Comparison of ENCODE assay signal across 8 mouse cellular contexts in genomic region chr3:69044167-69044591, GRCm38 (mm10). TPM values are rescaled to one million over a fixed set of nuclear protein-coding genes. Genes with fewer than 3 reads are reported as not detected.
A peak's percentile ranks its signal among the peaks of the same experiment; 100 is the strongest.
DNase-seq lines count a peak whose midpoint lies in the region; ATAC-seq and TF ChIP-seq lines count a peak whose summit lies in the region.

No protein-coding gene starts in this region.

- peak overlapping the region; percentile 98 for H3K9ac ChIP-seq in kidney, embryonic 16.5 days (replicated peaks; ENCODE audit: low read length)
- peak overlapping the region; percentile 80 for H3K9ac ChIP-seq in MEL (ENCODE audit: control insufficient read depth, low read depth, low read length, poor library complexity, severe bottlenecking)
- H3K9ac ChIP-seq in intestine, embryonic 15.5 days = peak overlapping the region; percentile 89
- H3K9ac ChIP-seq in midbrain, postnatal 0 days (replicated peaks; ENCODE audit: low read length, poor library complexity, severe bottlenecking) = peak overlapping the region; percentile 72

- H3K4me1 ChIP-seq in kidney, embryonic 16.5 days (ENCODE audit: insufficient read depth, low read length) = peaks cover 30% of the 10 kb centered on the region
- H3K4me1 ChIP-seq in MEL (ENCODE audit: control insufficient read depth in 1 of 2, insufficient read depth in 2 of 2, low read length in 2 of 2) = peaks cover 10 to 17% of the 10 kb centered on the region in 2 experiments
- peaks cover 14% of the 10 kb centered on the region for H3K4me1 ChIP-seq in embryonic fibroblast, embryonic 13.5 days (ENCODE audit: control insufficient read depth, insufficient read depth, low read length)
- no peaks in the 10 kb centered on the region; the same call in 1 of the 2 replicates for H3K4me1 ChIP-seq in intestine, embryonic 15.5 days (replicated peaks)
- H3K4me1 ChIP-seq in midbrain, postnatal 0 days (ENCODE audit: insufficient read depth, low read length) = 0 out of 2 replicates have a peak, but pooled peaks cover 4% of the 10 kb centered on the region

- H3K4me3 ChIP-seq in kidney, embryonic 16.5 days (ENCODE audit: low read length) = peak overlapping the region; percentile 77
- H3K4me3 ChIP-seq in MEL (ENCODE audit: control insufficient read depth in 1 of 2, insufficient read depth in 1 of 2, low read depth in 2 of 2, low read length in 2 of 2) = peak overlapping the region; percentile 83 to 94
- peak overlapping the region; percentile 100 for H3K4me3 ChIP-seq in embryonic fibroblast, embryonic 13.5 days (ENCODE audit: insufficient read depth, low read length)
- H3K4me3 ChIP-seq in intestine, embryonic 15.5 days (replicated peaks) = peak overlapping the region; percentile 85
- peak overlapping the region; percentile 83 for H3K4me3 ChIP-seq in midbrain, postnatal 0 days (ENCODE audit: low read depth, low read length)

- TF ChIP-seq CTCF in MEL (IDR thresholded peaks at IDR 0.05 in 2 of 3, conservative IDR thresholded peaks at IDR 0.05 in 1 of 3; ENCODE audit: control insufficient read depth in 1 of 3, insufficient read depth in 1 of 3, low read depth in 2 of 3, low read length in 3 of 3, poor library complexity in 1 of 3, severe bottlenecking in 1 of 3) = no peak
- no peak for TF ChIP-seq CTCF in embryonic fibroblast, embryonic 13.5 days (IDR thresholded peaks at IDR 0.05; ENCODE audit: borderline replicate concordance, insufficient read depth, low read length)
- no peak for TF ChIP-seq CTCF in midbrain, postnatal 0 days (IDR thresholded peaks at IDR 0.05)

- ATAC-seq in kidney, embryonic 16.5 days (ENCODE audit: low FRiP score, low TSS enrichment) = peak; percentile 63
- ATAC-seq in intestine, embryonic 15.5 days = peak; percentile 72
- ATAC-seq in midbrain, postnatal 0 days (ENCODE audit: low FRiP score) = peak; percentile 66

- H3K4me2 ChIP-seq in kidney, embryonic 16.5 days (replicated peaks; ENCODE audit: low read depth, low read length) = peak overlapping the region; percentile 61
- peak overlapping the region; percentile 50 for H3K4me2 ChIP-seq in intestine, embryonic 15.5 days (replicated peaks)
- H3K4me2 ChIP-seq in midbrain, postnatal 0 days (ENCODE audit: low read depth, low read length, poor library complexity, severe bottlenecking) = peak overlapping the region; percentile 85

- TF ChIP-seq POLR2A in MEL (IDR thresholded peaks at IDR 0.05; ENCODE audit: control insufficient read depth in 1 of 2, insufficient read depth in 1 of 2, low read depth in 1 of 2, low read length in 2 of 2, poor library complexity in 1 of 2) = no peak
- no peak for TF ChIP-seq POLR2A in embryonic fibroblast, embryonic 13.5 days (IDR thresholded peaks at IDR 0.05; ENCODE audit: low read depth, low read length)

- no peak for TF ChIP-seq RAD21 in MEL (IDR thresholded peaks at IDR 0.05; ENCODE audit: low read depth, low read length)

- H3K79me2 ChIP-seq in MEL (ENCODE audit: control insufficient read depth, insufficient read depth, low read length, poor library complexity) = peaks cover 37% of the 10 kb centered on the region

- TF ChIP-seq EP300 in MEL (IDR thresholded peaks at IDR 0.05; ENCODE audit: low read depth in 1 of 2, low read length in 2 of 2) = no peak

- H3K9me3 ChIP-seq in kidney, embryonic 16.5 days (ENCODE audit: low read length) = 0 out of 2 replicates have a peak, but pooled peaks cover 3% of the 10 kb centered on the region
- H3K9me3 ChIP-seq in MEL (replicated peaks; ENCODE audit: insufficient read depth, low read length) = no peaks in the 10 kb centered on the region
- no peaks in the 10 kb centered on the region for H3K9me3 ChIP-seq in intestine, embryonic 15.5 days
- no peaks in the 10 kb centered on the region for H3K9me3 ChIP-seq in midbrain, postnatal 0 days (ENCODE audit: low read length)

- under 1% methylated on average over 35 of the region's 42 CpGs for WGBS in kidney, embryonic 16.5 days
- WGBS in intestine, embryonic 15.5 days = under 1% methylated on average over 40 of the region's 42 CpGs
- under 1% methylated on average over 32 of the region's 42 CpGs for WGBS in midbrain, postnatal 0 days

- no peaks in the 10 kb centered on the region for H3K27me3 ChIP-seq in kidney, embryonic 16.5 days (ENCODE audit: insufficient read depth, low read length)
- H3K27me3 ChIP-seq in MEL (ENCODE audit: control insufficient read depth in 1 of 2, insufficient read depth in 2 of 2, low read length in 2 of 2) = no peaks in the 10 kb centered on the region
- no peaks in the 10 kb centered on the region for H3K27me3 ChIP-seq in intestine, embryonic 15.5 days (replicated peaks)
- H3K27me3 ChIP-seq in midbrain, postnatal 0 days (ENCODE audit: insufficient read depth, low read length) = no peaks in the 10 kb centered on the region

- peak overlapping the region; percentile 95 for H3K27ac ChIP-seq in kidney, embryonic 16.5 days (ENCODE audit: low read length)
- peak overlapping the region; percentile 56 for H3K27ac ChIP-seq in MEL (ENCODE audit: control insufficient read depth, low read depth, low read length)
- peak overlapping the region; percentile 77 for H3K27ac ChIP-seq in embryonic fibroblast, embryonic 13.5 days (ENCODE audit: insufficient read depth, low read length)
- peak overlapping the region; percentile 93 for H3K27ac ChIP-seq in intestine, embryonic 15.5 days
- peak overlapping the region; percentile 70 for H3K27ac ChIP-seq in midbrain, postnatal 0 days (ENCODE audit: low read depth, low read length)

- DNase-seq in kidney, adult 9 months = no peak
- DNase-seq in MEL (ENCODE audit: low read depth, low spot score) = peak; percentile 71
- DNase-seq in midbrain, postnatal 0 days (ENCODE audit: low spot score) = no peak
- DNase-seq in spleen, postnatal 10 days (ENCODE audit: low spot score in 2 of 2) = no peak
- no peak for DNase-seq in B cell, adult 2 months

- peaks cover 10% of the 10 kb centered on the region for H3K36me3 ChIP-seq in kidney, embryonic 16.5 days (ENCODE audit: insufficient read depth, low read length)
- peaks cover 25 to 36% of the 10 kb centered on the region in 2 experiments for H3K36me3 ChIP-seq in MEL (ENCODE audit: control insufficient read depth in 1 of 2, insufficient read depth in 2 of 2, low read length in 2 of 2)
- H3K36me3 ChIP-seq in intestine, embryonic 15.5 days = peaks cover 3% of the 10 kb centered on the region
- no peaks in the 10 kb centered on the region for H3K36me3 ChIP-seq in midbrain, postnatal 0 days (ENCODE audit: insufficient read depth, low read length)

TF ChIP-seq in MEL, 35 proteins besides CTCF, POLR2A, EP300 and RAD21:
- TF ChIP-seq UBTF (IDR thresholded peaks at IDR 0.05; ENCODE audit: borderline replicate concordance, insufficient read depth, low read depth, low read length) = 0 out of 2 replicates have a peak, but pooled peaks have one; percentile 61
- TF ChIP-seq CHD1 (IDR thresholded peaks at IDR 0.05; ENCODE audit: low read depth, low read length) = 0 out of 2 replicates have a peak, but pooled peaks have one; percentile 35
- TF ChIP-seq GABPA (IDR thresholded peaks at IDR 0.05; ENCODE audit: low read depth, low read length) = no peak
- TF ChIP-seq MXI1 (IDR thresholded peaks at IDR 0.05; ENCODE audit: low read depth, low read length) = 0 out of 2 replicates have a peak, but pooled peaks have one; percentile 9
- TF ChIP-seq TCF12 (IDR thresholded peaks at IDR 0.05; ENCODE audit: low read depth, low read length) = no peak
- TF ChIP-seq ZKSCAN1 (IDR thresholded peaks at IDR 0.05; ENCODE audit: low read depth, low read length) = no peak
- TF ChIP-seq NRF1 (IDR thresholded peaks at IDR 0.05; ENCODE audit: insufficient read depth, low read depth, low read length, poor library complexity, severe bottlenecking) = no peak
- no peak for TF ChIP-seq ZNF384 (IDR thresholded peaks at IDR 0.05; ENCODE audit: low read depth, low read length)

RNA-seq across cellular contexts. Expression of gene Trim59, which starts 0.4 kb away (rescaled TPM):
- polyA plus RNA-seq in kidney, embryonic 16.5 days (2015; fragmentation: Nextera tagmentation; extraction: Ambion mirVana) = 115 and 129 TPM in 2 replicates
- total RNA-seq in MEL (2012; rRNA removed) = 11.3 and 14.8 TPM in 2 replicates
- polyA plus RNA-seq in MEL (2012; ENCODE audit: insufficient read depth in 1 of 2, insufficient read length in 2 of 2, low read depth in 1 of 2, low replicate concordance in 2 of 2, missing spikeins in 1 of 2) = 10 to 100 TPM in 1 of 2 experiments, not detected in 1; 17.4 TPM
- polyA plus RNA-seq in embryonic fibroblast, embryonic 13.5 days (2011; ENCODE audit: insufficient read length, low read depth, missing spikeins) = 55.2 and 77.8 TPM in 2 replicates
- polyA plus RNA-seq in intestine, embryonic 15.5 days (2015; fragmentation: Nextera tagmentation; extraction: Ambion mirVana) = 70.7 and 86.9 TPM in 2 replicates
- total RNA-seq in midbrain, postnatal 0 days (2014; rRNA removed) = 5.5 and 7.1 TPM in 2 replicates
- polyA plus RNA-seq in midbrain, postnatal 0 days (2015; fragmentation: Nextera tagmentation; extraction: Ambion mirVana) = 17.1 and 17.6 TPM in 2 replicates

RNA-seq across cellular contexts. Expression of gene Smc4, which starts 39.6 kb away (rescaled TPM):
- polyA plus RNA-seq in kidney, embryonic 16.5 days (2015; fragmentation: Nextera tagmentation; extraction: Ambion mirVana) = 153 and 173 TPM in 2 replicates
- total RNA-seq in MEL (2012; rRNA removed) = 75.9 and 86.7 TPM in 2 replicates
- 1,000 to 10,000 TPM in 1 of 2 experiments, 10 to 100 TPM in 1; 88.7 to 1,112 TPM for polyA plus RNA-seq in MEL (2012; ENCODE audit: insufficient read depth in 1 of 2, insufficient read length in 2 of 2, low read depth in 1 of 2, low replicate concordance in 2 of 2, missing spikeins in 1 of 2)
- polyA plus RNA-seq in embryonic fibroblast, embryonic 13.5 days (2011; ENCODE audit: insufficient read length, low read depth, missing spikeins) = 95.0 and 147 TPM in 2 replicates
- polyA plus RNA-seq in intestine, embryonic 15.5 days (2015; fragmentation: Nextera tagmentation; extraction: Ambion mirVana) = 131 and 157 TPM in 2 replicates
- 7.4 and 16.5 TPM in 2 replicates for total RNA-seq in midbrain, postnatal 0 days (2014; rRNA removed)
- polyA plus RNA-seq in midbrain, postnatal 0 days (2015; fragmentation: Nextera tagmentation; extraction: Ambion mirVana) = 14.4 and 18.1 TPM in 2 replicates

RNA-seq across cellular contexts. Expression of gene Ift80, which starts 39.8 kb away (rescaled TPM):
- 18.8 and 20.1 TPM in 2 replicates for polyA plus RNA-seq in kidney, embryonic 16.5 days (2015; fragmentation: Nextera tagmentation; extraction: Ambion mirVana)
- total RNA-seq in MEL (2012; rRNA removed) = 4.6 and 6.3 TPM in 2 replicates
- 1 to 10 TPM in 1 of 2 experiments, not detected in 1; 8.4 TPM for polyA plus RNA-seq in MEL (2012; ENCODE audit: insufficient read depth in 1 of 2, insufficient read length in 2 of 2, low read depth in 1 of 2, low replicate concordance in 2 of 2, missing spikeins in 1 of 2)
- 23.9 and 29.8 TPM in 2 replicates for polyA plus RNA-seq in embryonic fibroblast, embryonic 13.5 days (2011; ENCODE audit: insufficient read length, low read depth, missing spikeins)
- polyA plus RNA-seq in intestine, embryonic 15.5 days (2015; fragmentation: Nextera tagmentation; extraction: Ambion mirVana) = 8.4 and 9.7 TPM in 2 replicates
- 9.0 and 10.4 TPM in 2 replicates for total RNA-seq in midbrain, postnatal 0 days (2014; rRNA removed)
- polyA plus RNA-seq in midbrain, postnatal 0 days (2015; fragmentation: Nextera tagmentation; extraction: Ambion mirVana) = 3.7 and 3.8 TPM in 2 replicates
